Mouse (Mus musculus) heart, adult 2 months (tissue): ENCODE data around the gene Rpl18. TPM values are rescaled to one million over a fixed set of nuclear protein-coding genes. Genes with fewer than 3 reads are reported as not detected.

Experiments
- DNase-seq, 2 experiments: peaks; one replicate each; pipeline ENCODE4 v3.0.0; 2021
- H3K27ac ChIP-seq: fragments of 200-600 bp; 2 replicates; pipeline ENCODE4 v1.8.1; 2022
- H3K27me3 ChIP-seq: fragments of 200-500 bp; 2 replicates; pipeline ENCODE4 v1.6.1; 2012; ENCODE audit warnings: mild to moderate bottlenecking, low read length, inconsistent platforms, mixed read lengths; ENCODE audit not compliant: control insufficient read depth, insufficient read depth
- H3K36me3 ChIP-seq: fragments of 200-500 bp; 2 replicates; pipeline ENCODE4 v1.6.1; 2012; ENCODE audit warnings: low read length, inconsistent platforms; ENCODE audit not compliant: control insufficient read depth, insufficient read depth
- H3K4me1 ChIP-seq: fragments of 200-500 bp; 2 replicates; pipeline ENCODE4 v1.6.1; 2011; ENCODE audit warnings: low read length; ENCODE audit not compliant: control insufficient read depth, insufficient read depth
- H3K4me3 ChIP-seq: fragments of 200-600 bp; 2 replicates; pipeline ENCODE4 v1.8.1; 2022
- H3K79me2 ChIP-seq: fragments of 200-500 bp; replicated peaks from 2 replicates; pipeline ENCODE4 v1.6.1; 2012; ENCODE audit warnings: mild to moderate bottlenecking, inconsistent platforms, low read length, moderate library complexity, mixed read lengths; ENCODE audit not compliant: control insufficient read depth, insufficient read depth
- H3K9ac ChIP-seq: fragments of 200-500 bp; 2 replicates; pipeline ENCODE4 v1.6.1; 2012; ENCODE audit warnings: low read depth, mild to moderate bottlenecking, control low read depth, inconsistent platforms, low read length, mixed read lengths
- CTCF ChIP-seq: fragments of 200-600 bp; IDR thresholded peaks from 2 replicates; pipeline ENCODE4 v1.8.1; 2022; ENCODE audit warnings: antibody characterized with exemption, mild to moderate bottlenecking, moderate library complexity
- EP300 ChIP-seq: fragments of 200-500 bp; IDR thresholded peaks from 2 replicates; pipeline ENCODE4 v1.6.1; 2011; ENCODE audit warnings: low read depth, low read length, control low read depth; ENCODE audit not compliant: insufficient read depth
- POLR2A ChIP-seq: fragments of 200-500 bp; IDR thresholded peaks from 2 replicates; pipeline ENCODE4 v1.6.1; 2011; ENCODE audit warnings: mild to moderate bottlenecking, low read depth, low read length, control low read depth; ENCODE audit not compliant: insufficient read depth
- WGBS: fragments of 180-500 bp; shearing (Covaris S2); methylation state at CpG from one replicate; pipeline ENCODE4 v1.1.7; 2018; 5-methylcytosine and 5-hydroxymethylcytosine counted together
- intact Hi-C: fragments of 180-260 bp; cut with DNase I; formaldehyde crosslinking; loops from one replicate; pipeline ENCODE4 v1.15.1; 2025
- polyA plus RNA-seq: library from polyadenylated mRNA; depleted of rRNA; stranded (reverse); fragments of >200 nt; gene quantifications from 2 replicates; pipeline ENCODE4 v1.2.3, GENCODE M21; 2012
- total RNA-seq, 2 experiments: library from RNA; stranded (reverse); gene quantifications; 2 replicates each; pipeline ENCODE4 v1.2.3; 2021

Gene Rpl18
- total and polyA plus RNA-seq, 3 experiments: 496 to 697 (median 617) TPM

- no peak for DNase-seq
- Histone ChIP-seq H3K4me1 (peaks cover 17% of the 10 kb centered on the region), H3K27ac (peak overlapping the region; percentile 78; the same call in 1 of the 2 replicates), H3K79me2 (no peaks in the 10 kb centered on the region; the same call in 1 of the 2 replicates), H3K36me3 (peaks cover 17% of the 10 kb centered on the region), H3K4me3 (peak overlapping the region; percentile 92), H3K9ac (no peak overlapping the region), H3K27me3 (no peaks in the 10 kb centered on the region)
- 61% methylated on average over 6 of the region's 6 CpGs for WGBS
- intact Hi-C loops: loop anchor here (10.0 kb wide), 1 partner anchor 969 kb away; the partner anchor contains the start of gene Vrk3
- TF ChIP-seq POLR2A: no peak
These were observed 1.3 kb upstream of the Rpl18 start for GRCm38 (mm10) chr7:45713881-45714520.

GRCm38 (mm10) chr7:45714630-45715089 is 597 bp upstream of the Rpl18 start:
- H3K36me3 ChIP-seq: peaks cover 12% of the 10 kb centered on the region
- DNase-seq: no peak
- WGBS: 9% methylated on average over 14 of the region's 14 CpGs
- no peaks in the 10 kb centered on the region; the same call in 1 of the 2 replicates for H3K79me2 ChIP-seq
- H3K4me3 ChIP-seq: peak overlapping the region; percentile 92
- H3K27ac ChIP-seq: peak overlapping the region; percentile 78
- H3K4me1 ChIP-seq: peaks cover 14% of the 10 kb centered on the region
- TF ChIP-seq CTCF (no peak), POLR2A (no peak), EP300 (no peak)
- H3K27me3 ChIP-seq: no peaks in the 10 kb centered on the region
- intact Hi-C loops: loop anchor here (5.0 to 10.0 kb wide), 2 partner anchors 208 to 970 kb away; partner anchors contain the start of genes Ccdc114, Emp3 and Vrk3
- peak overlapping the region; percentile 84 for H3K9ac ChIP-seq

DNA sequence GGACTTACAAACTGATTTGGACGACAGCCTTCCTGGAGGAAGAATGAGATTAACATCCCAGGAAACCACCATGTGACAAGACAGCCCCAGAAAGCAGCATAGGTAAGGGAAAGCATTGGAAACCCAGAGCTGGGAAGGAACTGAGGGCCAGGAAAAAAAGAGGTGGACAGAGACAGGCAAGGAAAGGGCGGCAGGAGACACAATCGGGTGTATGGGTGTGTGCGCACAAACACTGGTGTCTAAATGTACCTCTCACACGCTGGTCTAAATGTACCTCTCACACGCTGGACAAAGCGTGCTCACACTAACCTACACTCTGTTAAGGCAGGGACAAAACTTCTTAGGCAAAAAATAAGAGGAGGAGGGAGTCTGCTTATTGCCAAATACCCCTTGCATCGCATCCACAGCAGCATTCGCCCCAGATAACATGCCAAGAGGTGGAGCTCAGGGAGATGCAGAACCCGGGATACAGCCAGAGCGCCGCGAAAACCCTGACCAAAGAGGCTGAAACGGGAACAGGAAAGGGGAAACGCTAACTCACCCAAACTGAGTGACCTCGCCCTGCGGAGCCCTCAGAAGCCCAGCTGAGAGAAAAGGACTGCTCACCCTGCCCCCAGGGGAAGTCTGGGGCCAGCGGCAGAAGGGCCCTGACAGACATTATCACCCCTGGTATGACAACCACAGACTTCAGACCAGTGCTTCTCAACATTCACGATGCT is 643 bp downstream of the Rpl18 start:
- Histone ChIP-seq H3K27me3 (no peaks in the 10 kb centered on the region), H3K27ac (peak overlapping the region; percentile 75), H3K36me3 (peaks cover 6% of the 10 kb centered on the region), H3K79me2 (no peaks in the 10 kb centered on the region; the same call in 1 of the 2 replicates), H3K4me3 (peak overlapping the region; percentile 37), H3K4me1 (peaks cover 12% of the 10 kb centered on the region), H3K9ac (0 out of 2 replicates have a peak overlapping the region, but pooled peaks have one; percentile 3)
- intact Hi-C loops: loop anchor here (5.0 to 10.0 kb wide), 2 partner anchors 206 to 971 kb away; partner anchors contain the start of genes Ccdc114, Emp3 and Vrk3
- peak; percentile 34 to 56 for DNase-seq
- TF ChIP-seq EP300 (no peak), CTCF (no peak), POLR2A (no peak)
- 69% methylated on average over 19 of the region's 19 CpGs for WGBS

DNA sequence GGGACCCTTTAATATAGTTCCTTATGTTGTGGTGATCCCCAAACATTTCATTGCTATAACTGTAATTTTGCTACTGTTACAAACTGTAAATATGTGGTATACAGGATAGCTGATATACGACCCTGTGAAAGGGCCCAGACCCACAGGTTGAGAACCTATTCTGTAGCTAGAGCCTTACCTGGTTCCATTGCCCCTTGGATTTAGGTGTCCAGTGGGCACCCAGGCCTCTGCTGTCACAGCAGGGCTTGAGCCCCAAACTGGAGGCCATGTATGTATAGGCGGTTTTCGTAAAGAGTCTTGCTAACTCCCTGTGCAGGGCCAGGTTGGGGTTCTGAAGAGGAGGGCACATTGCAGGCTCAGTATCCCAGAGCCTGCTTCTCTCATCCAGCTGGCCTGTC is 1.2 kb downstream of the Rpl18 start:
- intact Hi-C loops: loop anchor here (5.0 to 10.0 kb wide), 2 partner anchors 206 to 972 kb away; partner anchors contain the start of genes Ccdc114, Emp3 and Vrk3
- H3K4me1 ChIP-seq: peaks cover 12% of the 10 kb centered on the region
- no peaks in the 10 kb centered on the region; the same call in 1 of the 2 replicates for H3K79me2 ChIP-seq
- no peak overlapping the region; the same call in 1 of the 2 replicates for H3K4me3 ChIP-seq
- peaks cover 6% of the 10 kb centered on the region for H3K36me3 ChIP-seq
- no peak overlapping the region for H3K9ac ChIP-seq
- peak in 1 of 2 experiments; percentile 30 for DNase-seq
- H3K27me3 ChIP-seq: no peaks in the 10 kb centered on the region
- WGBS: 82% methylated on average over 3 of the region's 3 CpGs
- peak overlapping the region; percentile 23 for H3K27ac ChIP-seq
- TF ChIP-seq POLR2A (no peak), EP300 (no peak), CTCF (no peak)

DNA sequence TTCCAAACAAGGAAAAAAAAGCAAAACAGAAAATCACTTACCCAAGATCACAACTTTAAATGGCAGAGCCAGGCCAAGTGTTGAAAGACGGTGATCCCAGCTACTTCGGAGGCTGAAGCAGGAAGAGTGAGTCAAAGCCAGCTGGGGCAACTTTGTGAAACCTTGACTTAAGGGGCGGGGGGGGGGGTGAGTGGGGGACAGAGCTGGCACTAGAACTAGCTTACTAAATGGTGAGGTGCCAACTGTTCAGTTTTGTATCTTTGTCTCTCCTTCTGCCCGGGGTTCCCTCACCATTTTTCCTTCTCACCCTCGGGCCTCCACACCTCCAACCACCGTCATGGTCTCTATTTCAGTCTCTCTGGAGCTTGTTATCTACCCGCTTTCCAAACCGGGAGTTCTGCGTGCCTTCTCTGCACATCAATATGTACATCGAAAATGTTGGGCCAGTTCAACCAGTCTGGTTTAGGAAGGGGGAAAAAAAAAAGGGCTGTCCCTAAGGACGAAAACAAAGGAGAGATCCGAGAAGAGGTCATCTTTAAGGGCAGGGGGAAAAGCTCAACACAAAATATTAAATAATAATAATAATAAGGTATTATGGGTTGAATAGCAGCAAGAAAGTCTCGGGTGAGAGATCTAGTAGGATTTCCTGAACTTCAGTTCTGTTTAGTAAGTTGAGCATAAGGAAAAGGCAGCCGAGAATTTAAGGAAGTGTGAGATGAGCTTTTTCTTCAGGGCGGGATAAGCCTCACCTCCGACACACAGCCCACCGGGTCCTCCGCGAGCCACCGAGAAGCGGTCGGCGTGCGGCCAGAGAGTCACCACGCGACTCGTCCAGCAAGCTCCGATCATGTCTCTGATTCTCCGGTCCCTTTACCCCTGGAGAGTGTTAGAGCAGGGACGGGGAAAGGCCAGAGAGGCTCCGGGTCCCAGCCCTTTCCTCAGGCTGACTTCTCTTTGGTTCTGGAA is 2.0 kb downstream of the Rpl18 start:
- Histone ChIP-seq H3K4me3 (peak overlapping the region; percentile 86), H3K36me3 (peaks cover 6% of the 10 kb centered on the region), H3K27me3 (no peaks in the 10 kb centered on the region), H3K79me2 (no peaks in the 10 kb centered on the region; the same call in 1 of the 2 replicates), H3K4me1 (peaks cover 12% of the 10 kb centered on the region), H3K27ac (peak overlapping the region; percentile 96), H3K9ac (peak overlapping the region; percentile 95)
- TF ChIP-seq POLR2A (no peak), EP300 (no peak), CTCF (no peak)
- intact Hi-C loops: loop anchor here (5.0 to 10.0 kb wide), 2 partner anchors 205 to 972 kb away; partner anchors contain the start of genes Ccdc114, Emp3 and Vrk3
- 4% methylated on average over 31 of the region's 31 CpGs for WGBS
- DNase-seq: peak in 1 of 2 experiments; percentile 23
